Mouse (Mus musculus) cerebellum, postnatal 4 days (tissue): ENCODE measurements at regions not wholly inside any gene's neighbourhood (a gene's known extent, or its start where the extent isn't known, plus 50 kb on each side); places are given as distances from the start of the nearest gene placed in this dataset.
"Not testable (repeated sequence)": the region's sequence is repeated elsewhere in the genome, so short reads cannot be mapped to it uniquely, and the experiment has no call there.

Source experiments
- DNase-seq, 2 experiments: peaks; one replicate each; pipeline ENCODE4 v3.0.0; 2022; ENCODE audit warnings: low spot score in 2 of 2, mixed read lengths in 1 of 2

- DNase-seq: not testable (repeated sequence)
Observed at GRCm38 (mm10) chr6:37747793-37748192, 122.8 kb upstream of the Trim24 start.

- no peak for DNase-seq
Observed at GRCm38 (mm10) chr6:37748296-37748980, 122.2 kb upstream of the Trim24 start.

- no peak for DNase-seq
Observed at GRCm38 (mm10) chr6:37749016-37749415, 121.6 kb upstream of the Trim24 start.

GRCm38 (mm10) chr6:37750271-37750670, 120.3 kb upstream of the Trim24 start:
- no peak for DNase-seq

- DNase-seq: no peak
Observed at GRCm38 (mm10) chr6:37751701-37752100, 118.9 kb upstream of the Trim24 start.

- not testable (repeated sequence) for DNase-seq
Observed at GRCm38 (mm10) chr6:37761003-37761402, 109.6 kb upstream of the Trim24 start.

GRCm38 (mm10) chr6:37763036-37763435, 107.6 kb upstream of the Trim24 start:
- no peak for DNase-seq

- no peak for DNase-seq
Observed at GRCm38 (mm10) chr6:37767690-37768089, 102.9 kb upstream of the Trim24 start.

- DNase-seq: no peak
Observed at GRCm38 (mm10) chr6:37773294-37773693, 97.3 kb upstream of the Trim24 start.

GRCm38 (mm10) chr6:37775151-37775550, 95.5 kb upstream of the Trim24 start:
- DNase-seq: no peak

- no peak for DNase-seq
Observed at GRCm38 (mm10) chr6:37779893-37780292, 90.7 kb upstream of the Trim24 start.

- DNase-seq: no peak
Observed at GRCm38 (mm10) chr6:37781894-37782293, 88.7 kb upstream of the Trim24 start.

GRCm38 (mm10) chr6:37785280-37785679, 85.3 kb upstream of the Trim24 start:
- not testable (repeated sequence) for DNase-seq

GRCm38 (mm10) chr6:37785741-37786140, 84.9 kb upstream of the Trim24 start:
- no peak for DNase-seq

GRCm38 (mm10) chr6:37787858-37788257, 82.8 kb upstream of the Trim24 start:
- not testable (repeated sequence) for DNase-seq

GRCm38 (mm10) chr6:37790878-37791277, 79.7 kb upstream of the Trim24 start:
- DNase-seq: no peak

- no peak for DNase-seq
Observed at GRCm38 (mm10) chr6:37794211-37794610, 76.4 kb upstream of the Trim24 start.

- no peak for DNase-seq
Observed at GRCm38 (mm10) chr6:37795001-37795400, 75.6 kb upstream of the Trim24 start.

GRCm38 (mm10) chr6:37803231-37803630, 67.4 kb upstream of the Trim24 start:
- no peak for DNase-seq

- DNase-seq: not testable (repeated sequence)
Observed at GRCm38 (mm10) chr6:37805896-37806295, 64.7 kb upstream of the Trim24 start.

- not testable (repeated sequence) for DNase-seq
Observed at GRCm38 (mm10) chr6:37806529-37807191, 64.0 kb upstream of the Trim24 start.

- not testable (repeated sequence) for DNase-seq
Observed at GRCm38 (mm10) chr6:37815218-37815617, 55.4 kb upstream of the Trim24 start.
